Mouse (Mus musculus) heart, adult 2 months (tissue): ENCODE results near the gene 9230104L09Rik.

Source experiments
- CTCF ChIP-seq: fragments of 200-600 bp; IDR thresholded peaks from 2 replicates; pipeline ENCODE4 v1.8.1; 2022; ENCODE audit warnings: antibody characterized with exemption, mild to moderate bottlenecking, moderate library complexity
- POLR2A ChIP-seq: fragments of 200-500 bp; IDR thresholded peaks from 2 replicates; pipeline ENCODE4 v1.6.1; 2011; ENCODE audit warnings: mild to moderate bottlenecking, low read depth, low read length, control low read depth; ENCODE audit not compliant: insufficient read depth

DNA sequence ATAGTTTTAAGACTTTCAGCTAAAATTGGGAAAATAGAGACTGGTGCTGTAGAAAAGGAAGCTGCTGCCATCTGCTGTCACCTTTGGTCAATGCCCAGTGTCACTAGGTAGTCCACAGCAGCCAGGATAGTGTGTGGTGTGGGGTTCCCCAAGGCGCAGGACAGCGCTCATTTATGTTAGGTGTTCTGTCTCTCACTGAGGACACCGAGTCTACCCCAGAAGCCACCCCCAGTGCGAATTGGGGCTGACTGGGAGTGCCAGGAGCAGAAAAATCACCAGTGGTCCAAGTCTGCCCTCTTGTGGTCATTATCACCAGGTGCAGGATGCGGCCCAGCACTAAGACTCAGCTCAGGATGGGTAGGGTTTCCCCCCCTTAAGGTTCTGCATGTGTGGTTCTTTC is 37.4 kb upstream of the 9230104L09Rik start:
- no peak for TF ChIP-seq POLR2A
- peak; percentile 93 for TF ChIP-seq CTCF
